Mouse (Mus musculus): ENCODE measurements around the gene Arhgef11.
A peak's percentile ranks its signal among the peaks of the same experiment; 100 is the strongest.
"Not testable (repeated sequence)": the region's sequence is repeated elsewhere in the genome, so short reads cannot be mapped to it uniquely, and the experiment has no call there.

The Arhgef11 gene

GRCm38 (mm10) chr3:87616957-87617810, at the start of gene Arhgef11:
TSS of gene Arhgef11 (plus strand) at chr3:87617559.
- peak; percentile 89 for DNase-seq

GRCm38 (mm10) chr3:87568681-87569080, 48.7 kb upstream of the Arhgef11 start:
- DNase-seq: no peak

- no peak for DNase-seq
These were observed 41.6 kb upstream of the Arhgef11 start for GRCm38 (mm10) chr3:87575766-87576165.

GRCm38 (mm10) chr3:87582259-87582658, 35.1 kb upstream of the Arhgef11 start:
- no peak for DNase-seq

- DNase-seq: no peak
These were observed 23.6 kb upstream of the Arhgef11 start for GRCm38 (mm10) chr3:87593793-87594192.

- not testable (repeated sequence) for DNase-seq
These were observed 22.0 kb upstream of the Arhgef11 start for GRCm38 (mm10) chr3:87595328-87595727.

- not testable (repeated sequence) for DNase-seq
These were observed 16.3 kb upstream of the Arhgef11 start for GRCm38 (mm10) chr3:87601077-87601476.

GRCm38 (mm10) chr3:87616354-87616753, 1.0 kb upstream of the Arhgef11 start:
- DNase-seq: no peak

- DNase-seq: no peak
These were observed 412 bp downstream of the Arhgef11 start for GRCm38 (mm10) chr3:87617811-87618130.

- DNase-seq: no peak
These were observed 881 bp downstream of the Arhgef11 start for GRCm38 (mm10) chr3:87618240-87618639.

- no peak for DNase-seq
These were observed 1.8 kb downstream of the Arhgef11 start for GRCm38 (mm10) chr3:87618981-87619710.

GRCm38 (mm10) chr3:87620218-87620891, 3.0 kb downstream of the Arhgef11 start:
- DNase-seq: no peak

GRCm38 (mm10) chr3:87624899-87625298, 7.5 kb downstream of the Arhgef11 start:
- DNase-seq: no peak

GRCm38 (mm10) chr3:87630899-87631298, 13.5 kb downstream of the Arhgef11 start:
- DNase-seq: no peak

GRCm38 (mm10) chr3:87631408-87631807, 14.0 kb downstream of the Arhgef11 start:
- no peak for DNase-seq

- DNase-seq: no peak
These were observed 18.2 kb downstream of the Arhgef11 start for GRCm38 (mm10) chr3:87635514-87635913.

- no peak for DNase-seq
These were observed 26.1 kb downstream of the Arhgef11 start for GRCm38 (mm10) chr3:87643453-87643852.

- no peak for DNase-seq
These were observed 28.8 kb downstream of the Arhgef11 start for GRCm38 (mm10) chr3:87646174-87646573.

- DNase-seq: no peak
These were observed 31.7 kb downstream of the Arhgef11 start for GRCm38 (mm10) chr3:87649063-87649462.

GRCm38 (mm10) chr3:87658348-87658747, 41.0 kb downstream of the Arhgef11 start:
- no peak for DNase-seq

GRCm38 (mm10) chr3:87659692-87660429, 42.5 kb downstream of the Arhgef11 start:
- DNase-seq: no peak

- no peak for DNase-seq
These were observed 43.1 kb downstream of the Arhgef11 start for GRCm38 (mm10) chr3:87660479-87660878.

- no peak for DNase-seq
These were observed 43.9 kb downstream of the Arhgef11 start for GRCm38 (mm10) chr3:87661291-87661690.

All from liver (tissue).